Mouse (Mus musculus): ENCODE results near the gene Pf4.

DNA sequence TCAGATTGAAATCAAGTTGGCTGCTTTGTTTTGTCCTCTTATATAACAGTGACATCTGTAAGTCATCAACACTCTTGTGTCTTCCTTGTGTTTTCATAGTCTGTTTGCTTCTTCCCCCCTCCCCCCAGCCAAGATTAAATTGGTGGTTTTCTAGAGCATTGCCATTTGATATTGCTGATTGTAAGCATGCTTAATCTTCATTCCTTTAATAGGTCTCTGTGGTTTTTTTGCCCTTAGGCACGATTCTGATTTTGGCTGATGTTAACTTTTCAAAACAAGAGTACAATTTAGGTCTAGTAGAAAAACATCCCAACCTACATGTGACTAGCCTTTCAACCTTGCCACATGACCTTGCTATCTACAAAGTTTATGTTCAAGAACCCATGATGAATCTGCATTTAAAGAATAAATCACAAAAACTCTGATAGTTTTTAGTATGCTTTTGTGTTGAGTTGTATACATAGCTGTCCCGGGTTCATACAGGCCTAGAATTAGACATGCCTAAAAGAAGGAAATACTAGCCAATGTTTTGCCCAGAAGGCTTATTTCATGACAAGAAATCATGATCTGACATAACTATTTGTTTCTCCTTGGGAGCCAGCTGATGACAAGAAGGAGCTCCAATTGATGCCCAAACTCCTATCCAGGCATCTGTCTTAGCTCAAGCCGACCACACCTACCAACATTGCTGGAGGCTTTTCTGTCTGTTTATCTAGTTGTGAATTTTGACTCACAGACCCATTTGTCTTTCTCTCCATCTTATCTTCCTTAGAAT, 35.1 kb downstream of the Pf4 start:
- TF ChIP-seq CTCF (IDR thresholded peaks at IDR 0.05; ENCODE audit: borderline replicate concordance, insufficient read depth, low read length) (no peak), POLR2A (IDR thresholded peaks at IDR 0.05; ENCODE audit: low read depth, low read length) (no peak)
